Mouse (Mus musculus) adrenal gland, adult 18-20 months (tissue): Measurements from ENCODE around the gene Thbs2. TPM values are rescaled to one million over a fixed set of nuclear protein-coding genes. Genes with fewer than 3 reads are reported as not detected.

Experiments
- DNase-seq, 2 experiments: peaks; one replicate each; pipeline ENCODE4 v3.0.0; 2021 to 2022; ENCODE audit warnings: low spot score in 2 of 2
- long read RNA-seq, 2 experiments: library from polyadenylated mRNA; stranded (forward); transcript quantifications; one replicate each; pipeline ENCODE4 v2.0.0; 2021
- total RNA-seq, 2 experiments: library from RNA; stranded (reverse); gene quantifications; 1 replicate in 1 of 2; 2 replicates in 1 of 2; pipeline ENCODE4 v1.2.3; 2021

Gene Thbs2
- total RNA-seq = 1 to 10 TPM; 2.6 to 3.4 TPM
- long read RNA-seq, experiment 1, full-length matches to known transcripts = 3 of 3 reads
- long read RNA-seq, experiment 1, partial matches to known transcripts = 0 of 3 reads
- long read RNA-seq, experiment 1, other reads (novel, unspliced or antisense) = 0 of 3 reads
- long read RNA-seq, experiment 2, full-length matches to known transcripts = 3 of 4 reads
- long read RNA-seq, experiment 2, partial matches to known transcripts = 1 of 4 reads
- long read RNA-seq, experiment 2, other reads (novel, unspliced or antisense) = 0 of 4 reads

- no peak for DNase-seq
Observed at GRCm38 (mm10) chr17:14693994-14694374, at the start of gene Thbs2. Gene Thbs2 (minus strand): TSS chr17:14694235.

GRCm38 (mm10) chr17:14735493-14736004 lies 41.5 kb upstream of the Thbs2 start:
- no peak for DNase-seq

GRCm38 (mm10) chr17:14734380-14734779 lies 40.3 kb upstream of the Thbs2 start:
- DNase-seq = no peak

- no peak for DNase-seq
Observed at GRCm38 (mm10) chr17:14733941-14734340, 39.9 kb upstream of the Thbs2 start.

- no peak for DNase-seq
Observed at GRCm38 (mm10) chr17:14733027-14733426, 39.0 kb upstream of the Thbs2 start.

- no peak for DNase-seq
Observed at GRCm38 (mm10) chr17:14730629-14731028, 36.6 kb upstream of the Thbs2 start.

GRCm38 (mm10) chr17:14727481-14727880 lies 33.4 kb upstream of the Thbs2 start:
- DNase-seq = no peak

- no peak for DNase-seq
Observed at GRCm38 (mm10) chr17:14724786-14725185, 30.8 kb upstream of the Thbs2 start.

- DNase-seq = no peak
Observed at GRCm38 (mm10) chr17:14721325-14721724, 27.3 kb upstream of the Thbs2 start.

- no peak for DNase-seq
Observed at GRCm38 (mm10) chr17:14720912-14721311, 26.9 kb upstream of the Thbs2 start.

- DNase-seq = no peak
Observed at GRCm38 (mm10) chr17:14720227-14720626, 26.2 kb upstream of the Thbs2 start.

GRCm38 (mm10) chr17:14718801-14719200 lies 24.8 kb upstream of the Thbs2 start:
- peak in 1 of 2 experiments; percentile 33 for DNase-seq

GRCm38 (mm10) chr17:14714782-14715181 lies 20.7 kb upstream of the Thbs2 start:
- DNase-seq = no peak

GRCm38 (mm10) chr17:14714374-14714773 lies 20.3 kb upstream of the Thbs2 start:
- DNase-seq = no peak

- no peak for DNase-seq
Observed at GRCm38 (mm10) chr17:14711784-14712183, 17.7 kb upstream of the Thbs2 start.

GRCm38 (mm10) chr17:14711032-14711431 lies 17.0 kb upstream of the Thbs2 start:
- no peak for DNase-seq

- DNase-seq = no peak
Observed at GRCm38 (mm10) chr17:14706066-14706465, 12.0 kb upstream of the Thbs2 start.

- DNase-seq = no peak
Observed at GRCm38 (mm10) chr17:14705466-14705865, 11.4 kb upstream of the Thbs2 start.

- DNase-seq = no peak
Observed at GRCm38 (mm10) chr17:14703771-14704170, 9.7 kb upstream of the Thbs2 start.

GRCm38 (mm10) chr17:14703268-14703667 lies 9.2 kb upstream of the Thbs2 start:
- no peak for DNase-seq

GRCm38 (mm10) chr17:14702701-14703100 lies 8.7 kb upstream of the Thbs2 start:
- DNase-seq = no peak

GRCm38 (mm10) chr17:14701891-14702290 lies 7.9 kb upstream of the Thbs2 start:
- DNase-seq = no peak

- DNase-seq = no peak
Observed at GRCm38 (mm10) chr17:14700204-14700603, 6.2 kb upstream of the Thbs2 start.
